Mouse (Mus musculus): Measurements from ENCODE around the gene Gm3238. TPM values are rescaled to one million over a fixed set of nuclear protein-coding genes. Genes with fewer than 3 reads are reported as not detected.
"Not testable (repeated sequence)": the region's sequence is repeated elsewhere in the genome, so short reads cannot be mapped to it uniquely, and the experiment has no call there.

Gene Gm3238
- polyA plus RNA-seq (2014; fragmentation: Nextera tagmentation; extraction: Ambion mirVana) = not detected in 2 replicates

- not testable (repeated sequence) for H3K9ac ChIP-seq (ENCODE audit: low read length); H3K4me1 ChIP-seq (ENCODE audit: control insufficient read depth, insufficient read depth, low read length); H3K4me2 ChIP-seq (ENCODE audit: low read depth, severe bottlenecking); ATAC-seq (ENCODE audit: insufficient number of reproducible peaks, low FRiP score, low TSS enrichment, low read depth); H3K27ac ChIP-seq (replicated peaks; ENCODE audit: low read depth, low read length); H3K9me3 ChIP-seq (ENCODE audit: control insufficient read depth, low read length); H3K36me3 ChIP-seq (ENCODE audit: control insufficient read depth, insufficient read depth, low read length); H3K4me3 ChIP-seq (ENCODE audit: low read depth, low read length); DNase-seq (ENCODE audit: low spot score); H3K27me3 ChIP-seq (ENCODE audit: control insufficient read depth, insufficient read depth, low read length)
- WGBS = 83% methylated on average over 1 of the region's 1 CpGs
Measured at GRCm38 (mm10) chr10:77771225-77771624, at the start of gene Gm3238. TSS of gene Gm3238 (minus strand) at chr10:77771325.

- WGBS = 44% methylated on average over 4 of the region's 4 CpGs
- H3K9ac ChIP-seq (ENCODE audit: low read length) = no peak overlapping the region
- no peak for ATAC-seq (ENCODE audit: insufficient number of reproducible peaks, low FRiP score, low TSS enrichment, low read depth)
- H3K36me3 ChIP-seq (ENCODE audit: control insufficient read depth, insufficient read depth, low read length) = no peaks in the 10 kb centered on the region
- no peak overlapping the region for H3K4me2 ChIP-seq (ENCODE audit: low read depth, severe bottlenecking)
- no peaks in the 10 kb centered on the region for H3K27me3 ChIP-seq (ENCODE audit: control insufficient read depth, insufficient read depth, low read length)
- no peak overlapping the region for H3K27ac ChIP-seq (replicated peaks; ENCODE audit: low read depth, low read length)
- H3K4me1 ChIP-seq (ENCODE audit: control insufficient read depth, insufficient read depth, low read length) = 0 out of 2 replicates have a peak, but pooled peaks cover 4% of the 10 kb centered on the region
- no peaks in the 10 kb centered on the region for H3K9me3 ChIP-seq (ENCODE audit: control insufficient read depth, low read length)
- no peak for DNase-seq (ENCODE audit: low spot score)
- H3K4me3 ChIP-seq (ENCODE audit: low read depth, low read length) = no peak overlapping the region
Measured at GRCm38 (mm10) chr10:77819203-77819602, 48.1 kb upstream of the Gm3238 start.

GRCm38 (mm10) chr10:77818523-77818922 is 47.4 kb upstream of the Gm3238 start:
- DNase-seq (ENCODE audit: low spot score) (no peak), ATAC-seq (ENCODE audit: insufficient number of reproducible peaks, low FRiP score, low TSS enrichment, low read depth) (no peak)
- Histone ChIP-seq H3K9ac (ENCODE audit: low read length) (no peak overlapping the region), H3K27me3 (ENCODE audit: control insufficient read depth, insufficient read depth, low read length) (no peaks in the 10 kb centered on the region), H3K4me3 (ENCODE audit: low read depth, low read length) (no peak overlapping the region), H3K4me2 (ENCODE audit: low read depth, severe bottlenecking) (no peak overlapping the region), H3K36me3 (ENCODE audit: control insufficient read depth, insufficient read depth, low read length) (no peaks in the 10 kb centered on the region), H3K9me3 (ENCODE audit: control insufficient read depth, low read length) (no peaks in the 10 kb centered on the region), H3K27ac (replicated peaks; ENCODE audit: low read depth, low read length) (no peak overlapping the region), H3K4me1 (ENCODE audit: control insufficient read depth, insufficient read depth, low read length) (0 out of 2 replicates have a peak, but pooled peaks cover 4% of the 10 kb centered on the region)
- WGBS = 89% methylated on average over 4 of the region's 4 CpGs

- 28% methylated on average over 5 of the region's 5 CpGs for WGBS
- H3K4me1 ChIP-seq (ENCODE audit: control insufficient read depth, insufficient read depth, low read length) = 0 out of 2 replicates have a peak, but pooled peaks cover 4% of the 10 kb centered on the region
- H3K36me3 ChIP-seq (ENCODE audit: control insufficient read depth, insufficient read depth, low read length) = no peaks in the 10 kb centered on the region
- H3K27ac ChIP-seq (replicated peaks; ENCODE audit: low read depth, low read length) = no peak overlapping the region
- ATAC-seq (ENCODE audit: insufficient number of reproducible peaks, low FRiP score, low TSS enrichment, low read depth) (no peak), DNase-seq (ENCODE audit: low spot score) (peak; percentile 66)
- no peaks in the 10 kb centered on the region for H3K27me3 ChIP-seq (ENCODE audit: control insufficient read depth, insufficient read depth, low read length)
- H3K4me3 ChIP-seq (ENCODE audit: low read depth, low read length) = no peak overlapping the region
- no peaks in the 10 kb centered on the region for H3K9me3 ChIP-seq (ENCODE audit: control insufficient read depth, low read length)
- no peak overlapping the region for H3K9ac ChIP-seq (ENCODE audit: low read length)
- no peak overlapping the region for H3K4me2 ChIP-seq (ENCODE audit: low read depth, severe bottlenecking)
Measured at GRCm38 (mm10) chr10:77815514-77815913, 44.4 kb upstream of the Gm3238 start.

- Histone ChIP-seq H3K27ac (replicated peaks; ENCODE audit: low read depth, low read length) (no peak within 1 kb of the TSS), H3K4me1 (ENCODE audit: control insufficient read depth, insufficient read depth, low read length) (0 out of 2 replicates have a peak, but pooled peaks cover 4% of the 10 kb centered on the region), H3K4me3 (ENCODE audit: low read depth, low read length) (no peak within 1 kb of the TSS), H3K9me3 (ENCODE audit: control insufficient read depth, low read length) (peaks cover 4% of the 10 kb centered on the region; the same call in 1 of the 2 replicates), H3K4me2 (ENCODE audit: low read depth, severe bottlenecking) (no peak within 1 kb of the TSS), H3K36me3 (ENCODE audit: control insufficient read depth, insufficient read depth, low read length) (no peaks in the 10 kb centered on the region), H3K9ac (ENCODE audit: low read length) (no peak within 1 kb of the TSS), H3K27me3 (ENCODE audit: control insufficient read depth, insufficient read depth, low read length) (no peaks in the 10 kb centered on the region)
- WGBS = 55% methylated on average over 4 of the region's 4 CpGs
- DNase-seq (ENCODE audit: low spot score) (no peak), ATAC-seq (ENCODE audit: insufficient number of reproducible peaks, low FRiP score, low TSS enrichment, low read depth) (no peak)
Measured at GRCm38 (mm10) chr10:77814382-77814781, 43.3 kb upstream of the Gm3238 start, which contains the start of gene Gm2696. TSS of gene Gm2696 (plus strand) at chr10:77814682.

GRCm38 (mm10) chr10:77811743-77812142 is 40.6 kb upstream of the Gm3238 start, which contains the start of gene Gm9507:
TSS of gene Gm9507 (minus strand) at chr10:77811843.
- Histone ChIP-seq H3K9ac (ENCODE audit: low read length) (no peak within 1 kb of the TSS), H3K4me2 (ENCODE audit: low read depth, severe bottlenecking) (no peak within 1 kb of the TSS), H3K4me1 (ENCODE audit: control insufficient read depth, insufficient read depth, low read length) (no peaks in the 10 kb centered on the region), H3K4me3 (ENCODE audit: low read depth, low read length) (no peak within 1 kb of the TSS), H3K27me3 (ENCODE audit: control insufficient read depth, insufficient read depth, low read length) (no peaks in the 10 kb centered on the region), H3K27ac (replicated peaks; ENCODE audit: low read depth, low read length) (no peak within 1 kb of the TSS), H3K36me3 (ENCODE audit: control insufficient read depth, insufficient read depth, low read length) (no peaks in the 10 kb centered on the region), H3K9me3 (ENCODE audit: control insufficient read depth, low read length) (peaks cover 4% of the 10 kb centered on the region; the same call in 1 of the 2 replicates)
- 69% methylated on average over 5 of the region's 5 CpGs for WGBS
- no peak for DNase-seq (ENCODE audit: low spot score)
- ATAC-seq (ENCODE audit: insufficient number of reproducible peaks, low FRiP score, low TSS enrichment, low read depth) = no peak

GRCm38 (mm10) chr10:77804095-77804494 is 33.0 kb upstream of the Gm3238 start:
- Histone ChIP-seq H3K4me2 (ENCODE audit: low read depth, severe bottlenecking) (no peak overlapping the region), H3K9ac (ENCODE audit: low read length) (no peak overlapping the region), H3K27me3 (ENCODE audit: control insufficient read depth, insufficient read depth, low read length) (no peaks in the 10 kb centered on the region), H3K4me3 (ENCODE audit: low read depth, low read length) (no peak overlapping the region), H3K27ac (replicated peaks; ENCODE audit: low read depth, low read length) (no peak overlapping the region), H3K36me3 (ENCODE audit: control insufficient read depth, insufficient read depth, low read length) (no peaks in the 10 kb centered on the region), H3K4me1 (ENCODE audit: control insufficient read depth, insufficient read depth, low read length) (no peaks in the 10 kb centered on the region), H3K9me3 (ENCODE audit: control insufficient read depth, low read length) (no peaks in the 10 kb centered on the region)
- DNase-seq (ENCODE audit: low spot score) (no peak), ATAC-seq (ENCODE audit: insufficient number of reproducible peaks, low FRiP score, low TSS enrichment, low read depth) (no peak)
- 82% methylated on average over 3 of the region's 3 CpGs for WGBS

- ATAC-seq (ENCODE audit: insufficient number of reproducible peaks, low FRiP score, low TSS enrichment, low read depth) = no peak; the same call in 1 of the 2 replicates
Measured at GRCm38 (mm10) chr10:77798921-77799508, 27.9 kb upstream of the Gm3238 start, which contains the start of gene Gm19668. TSS of gene Gm19668 (minus strand) at chr10:77799133.

More at GRCm38 (mm10) chr10:77798921-77799508, 27.9 kb upstream of the Gm3238 start, which contains the start of gene Gm19668:
- no peak for DNase-seq (ENCODE audit: low spot score)
- no peak within 1 kb of the TSS for H3K27ac ChIP-seq (replicated peaks; ENCODE audit: low read depth, low read length)
- H3K9ac ChIP-seq (ENCODE audit: low read length) = no peak within 1 kb of the TSS
- WGBS = 55% methylated on average over 8 of the region's 8 CpGs
- H3K4me1 ChIP-seq (ENCODE audit: control insufficient read depth, insufficient read depth, low read length) = no peaks in the 10 kb centered on the region
- no peaks in the 10 kb centered on the region for H3K9me3 ChIP-seq (ENCODE audit: control insufficient read depth, low read length)
- no peaks in the 10 kb centered on the region for H3K36me3 ChIP-seq (ENCODE audit: control insufficient read depth, insufficient read depth, low read length)
- no peak within 1 kb of the TSS for H3K4me3 ChIP-seq (ENCODE audit: low read depth, low read length)
- no peaks in the 10 kb centered on the region for H3K27me3 ChIP-seq (ENCODE audit: control insufficient read depth, insufficient read depth, low read length)
- no peak within 1 kb of the TSS for H3K4me2 ChIP-seq (ENCODE audit: low read depth, severe bottlenecking)
